Mouse (Mus musculus) cerebellum, adult 8-10 months (tissue): ENCODE measurements at regions not wholly inside any gene's neighbourhood (a gene's known extent, or its start where the extent isn't known, plus 50 kb on each side); places are given as distances from the start of the nearest gene placed in this dataset.
"Not testable (repeated sequence)": the region's sequence is repeated elsewhere in the genome, so short reads cannot be mapped to it uniquely, and the experiment has no call there.

Source experiments
- DNase-seq: peaks from one replicate; pipeline ENCODE4 v3.0.0; 2022

DNA sequence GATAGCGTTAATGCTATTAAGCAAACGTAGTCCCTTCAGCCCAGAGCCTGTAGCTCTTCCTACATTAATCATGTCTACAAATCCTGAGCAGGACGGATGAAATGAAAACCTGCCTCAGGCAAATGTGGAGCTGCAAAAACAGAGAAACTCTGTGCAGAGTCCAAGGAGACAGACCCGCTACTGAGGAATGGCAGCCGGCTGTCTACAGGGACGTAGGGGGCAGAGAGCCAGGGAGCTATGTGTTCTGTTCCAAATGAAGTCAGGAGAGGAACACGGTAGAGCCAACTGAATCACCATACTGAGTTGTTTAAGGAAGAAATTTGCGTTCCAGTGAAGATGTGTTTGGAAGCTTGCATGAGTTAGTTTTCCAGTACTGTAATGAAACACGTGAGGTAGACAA lies 217.3 kb downstream of the Matn1 start:
- peak; percentile 50 for DNase-seq

DNA sequence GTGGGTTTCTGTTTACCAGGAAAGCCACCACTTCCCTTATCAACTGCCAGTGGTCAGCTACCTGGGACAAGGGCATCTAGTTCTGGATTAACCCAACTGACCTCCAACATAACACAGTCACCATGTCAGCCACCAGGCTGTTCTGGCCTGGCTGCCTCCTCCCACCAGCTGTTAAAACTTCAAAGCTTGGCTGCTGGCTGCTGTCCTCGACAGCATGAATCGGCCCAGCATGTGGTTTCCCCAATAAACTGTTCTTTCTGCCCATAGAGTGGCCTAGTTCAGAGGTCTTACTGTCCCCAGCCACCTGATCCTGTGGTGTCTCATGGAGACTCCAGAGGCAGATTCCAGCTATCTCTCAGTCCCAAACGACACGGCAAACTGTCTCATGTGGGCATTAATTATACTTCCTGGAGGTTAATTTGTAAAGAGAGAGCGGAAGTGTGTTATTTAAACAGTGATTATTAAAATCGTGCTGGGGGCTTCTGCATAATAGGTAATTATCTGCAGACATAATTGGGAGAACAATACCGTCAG lies 219.7 kb downstream of the Matn1 start:
- no peak for DNase-seq

DNA sequence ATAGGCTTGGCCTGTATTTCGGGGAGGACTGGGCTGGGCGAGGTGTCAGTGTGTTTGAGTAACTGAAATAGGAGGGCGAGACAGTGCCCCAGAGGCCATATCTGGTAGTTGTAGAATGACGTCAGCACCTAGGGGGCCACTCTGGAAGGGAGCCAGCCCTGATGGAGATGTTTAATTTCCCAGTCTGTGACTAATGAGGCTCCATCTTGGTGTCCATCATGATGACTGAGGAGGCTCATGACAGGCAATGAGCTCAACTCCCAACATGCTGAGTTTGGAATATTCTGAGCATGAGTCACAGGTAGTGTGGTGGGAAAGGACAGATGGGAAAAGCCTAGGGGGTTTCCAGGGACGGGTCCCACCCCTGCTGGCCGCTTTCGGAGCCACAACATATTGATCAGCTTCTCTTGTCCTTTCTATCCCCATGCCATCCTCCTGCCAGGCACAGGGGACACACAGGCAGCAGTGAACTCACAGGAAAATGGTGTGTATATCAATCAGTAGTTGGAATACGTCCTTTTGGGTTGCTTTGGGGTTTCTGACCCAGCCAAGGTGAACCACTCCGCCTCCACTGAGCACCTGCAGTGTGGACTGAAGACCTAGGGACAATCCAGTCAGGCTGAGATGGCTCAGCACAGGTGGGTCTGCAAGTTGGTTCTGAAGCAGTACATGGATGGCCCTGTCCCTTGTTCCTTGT lies 222.5 kb downstream of the Matn1 start:
- no peak for DNase-seq

DNA sequence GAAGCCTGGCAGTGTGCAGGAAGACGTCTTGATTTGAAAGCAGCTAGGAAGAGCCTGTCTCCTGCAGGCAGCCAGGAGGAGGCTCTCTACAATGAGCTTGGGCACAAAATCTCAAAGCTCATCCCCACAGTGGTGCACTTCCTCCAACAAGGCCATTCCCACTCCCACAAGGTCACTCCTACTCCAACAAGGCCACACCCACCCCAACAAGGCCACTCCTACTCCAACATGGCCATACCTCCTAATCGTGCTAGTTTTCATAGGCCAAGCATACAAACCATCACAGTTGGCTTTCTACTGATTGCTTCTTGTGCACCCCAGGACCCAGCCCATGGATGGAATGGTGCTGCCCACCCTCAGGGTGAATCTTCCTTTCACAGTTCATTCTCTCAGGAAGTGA lies 223.7 kb downstream of the Matn1 start:
- no peak for DNase-seq

DNA sequence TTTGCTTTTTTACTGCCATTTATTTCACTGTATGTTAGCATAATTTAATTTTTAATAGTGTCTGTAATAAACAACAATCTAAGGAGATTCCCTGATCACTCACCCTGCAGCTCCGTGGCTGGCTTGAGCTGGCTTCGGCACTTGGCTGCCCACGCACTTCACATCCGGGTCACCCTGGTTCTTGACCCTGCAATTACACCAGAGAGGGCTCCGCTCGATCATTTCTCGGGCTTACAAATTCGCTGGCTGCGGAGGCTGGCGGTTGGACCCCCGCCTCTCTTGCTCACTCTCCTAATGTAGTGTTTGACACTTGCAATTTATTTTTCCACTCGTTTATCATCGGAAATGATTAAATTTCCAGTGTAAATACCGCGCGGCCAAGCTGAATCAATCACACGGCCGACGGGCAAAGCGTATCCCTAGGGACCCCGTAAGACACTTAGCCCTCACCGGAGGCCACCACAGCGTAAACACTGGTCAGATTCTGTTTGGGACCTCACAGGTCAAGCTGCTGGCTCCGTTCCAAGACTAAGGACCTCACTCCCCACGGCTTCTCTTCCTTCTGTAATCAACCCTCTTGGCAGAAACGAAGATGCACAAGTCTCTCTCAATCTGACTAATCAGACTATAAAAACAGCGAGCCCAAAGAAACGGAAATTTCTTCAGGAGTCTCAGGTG lies 229.7 kb downstream of the Matn1 start:
- no peak for DNase-seq

DNA sequence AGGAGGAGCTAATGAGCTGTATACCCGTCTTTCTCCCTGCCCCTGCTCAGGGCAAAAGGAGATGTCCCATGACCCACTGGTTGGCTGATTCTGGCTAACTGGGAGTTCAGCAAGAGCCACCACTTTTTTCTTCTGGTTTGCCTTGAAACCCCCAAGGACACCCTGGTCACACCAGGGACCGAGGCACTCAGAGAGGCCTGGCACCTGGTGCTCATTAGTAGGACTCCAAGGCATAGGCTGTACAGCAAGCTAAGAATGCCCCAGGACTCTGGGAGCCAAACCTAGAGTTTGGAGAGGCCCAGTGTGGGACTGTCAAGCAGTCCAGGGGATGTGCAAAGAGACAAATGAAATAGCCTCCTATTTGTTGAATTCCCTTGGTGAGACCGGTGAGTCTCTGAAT lies 232.5 kb downstream of the Matn1 start:
- DNase-seq, result no peak

DNA sequence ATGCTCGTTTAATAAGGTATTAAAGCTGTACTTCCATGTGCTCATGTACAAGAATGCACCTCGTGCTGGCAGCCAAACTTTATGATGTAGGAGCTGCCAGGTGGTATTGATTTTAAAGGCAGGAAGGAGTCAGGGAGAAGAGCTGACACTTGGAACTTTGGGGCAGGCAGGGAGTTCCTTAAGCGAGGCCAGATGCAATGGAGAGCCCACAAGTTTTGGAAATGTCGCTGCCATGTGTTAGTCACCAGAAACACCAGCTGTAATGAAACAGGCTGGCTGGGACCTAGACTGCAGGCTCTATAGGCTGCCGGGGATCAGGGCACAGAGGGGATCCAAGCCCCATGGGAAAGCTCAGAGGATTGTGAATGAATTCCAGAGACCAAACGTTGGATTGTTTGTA lies 233.7 kb downstream of the Matn1 start:
- no peak for DNase-seq

DNA sequence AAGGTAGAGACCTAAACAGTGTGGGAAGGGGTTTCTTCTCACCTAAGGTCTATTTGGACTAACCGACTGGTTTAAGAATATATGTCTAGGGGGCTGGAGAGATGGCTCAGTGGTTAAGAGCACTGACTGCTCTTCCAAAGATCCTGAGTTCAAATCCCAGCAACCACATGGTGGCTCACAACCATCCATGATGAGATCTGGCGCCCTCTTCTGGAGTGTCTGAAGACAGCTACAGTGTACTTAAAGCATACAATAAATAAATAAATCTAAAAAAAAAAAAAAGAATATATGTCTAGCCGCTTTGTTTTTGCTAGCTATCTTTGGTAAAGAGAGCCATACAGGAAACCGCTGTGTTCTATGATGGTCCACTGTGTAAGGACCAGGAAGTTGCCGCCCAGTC lies 234.5 kb downstream of the Matn1 start:
- not testable (repeated sequence) for DNase-seq

DNA sequence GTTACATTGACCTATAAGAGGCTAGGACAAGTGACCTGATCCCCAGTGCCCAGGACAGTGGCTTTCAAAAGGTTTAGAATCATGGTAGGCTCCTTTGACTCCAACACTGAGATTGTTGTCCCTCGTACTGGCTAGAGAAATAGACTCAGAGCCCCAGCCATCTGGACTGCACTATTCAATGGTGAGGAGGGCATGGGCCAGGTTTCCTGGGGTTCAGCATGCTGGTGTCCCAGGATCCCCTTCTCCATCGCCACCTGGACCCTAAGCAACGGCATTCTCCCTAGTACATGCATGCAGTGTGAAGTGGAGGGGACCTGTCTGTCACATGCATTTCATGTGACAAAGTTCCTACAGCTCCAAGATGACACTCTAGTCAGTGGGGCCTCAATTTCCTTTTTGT lies 243.9 kb downstream of the Matn1 start:
- no peak for DNase-seq

DNA sequence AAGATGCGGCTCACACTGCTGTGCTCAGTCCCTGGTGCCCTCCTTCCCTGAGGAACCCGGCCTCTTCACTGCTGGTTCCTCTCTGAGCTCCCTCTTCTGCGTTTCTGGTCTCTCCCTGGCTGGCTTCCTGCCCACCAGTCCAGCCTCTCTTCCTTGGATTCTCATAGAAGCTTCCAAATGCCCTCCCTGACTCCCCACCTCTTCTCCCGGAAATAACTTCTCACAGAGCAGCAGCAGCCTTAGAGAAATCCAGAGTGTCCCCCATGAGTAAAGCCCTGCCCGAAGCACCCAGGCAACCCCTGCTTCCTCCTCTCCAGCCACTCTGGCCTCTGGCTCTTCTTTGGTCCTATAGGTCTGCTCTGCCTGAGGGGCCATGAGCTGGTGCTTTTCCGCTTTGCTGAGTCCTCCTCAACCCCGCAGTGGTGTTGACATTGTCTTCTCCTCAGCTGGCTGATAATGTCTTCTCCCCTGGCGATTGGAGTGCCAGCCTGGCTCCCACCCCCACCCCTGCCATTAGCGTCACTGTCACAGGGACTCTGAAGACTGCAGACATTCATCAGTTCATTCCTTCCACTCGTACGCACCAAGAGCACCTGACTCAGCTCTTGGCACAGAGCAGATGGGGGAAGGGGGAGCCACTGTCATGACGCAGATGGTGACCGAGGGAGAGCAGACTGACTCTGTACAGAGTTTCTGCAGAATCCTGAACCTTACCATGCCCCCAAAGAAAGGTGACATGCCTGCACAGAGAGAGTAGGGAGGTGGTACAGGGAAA lies 247.1 kb downstream of the Matn1 start:
- peak; percentile 60 for DNase-seq

DNA sequence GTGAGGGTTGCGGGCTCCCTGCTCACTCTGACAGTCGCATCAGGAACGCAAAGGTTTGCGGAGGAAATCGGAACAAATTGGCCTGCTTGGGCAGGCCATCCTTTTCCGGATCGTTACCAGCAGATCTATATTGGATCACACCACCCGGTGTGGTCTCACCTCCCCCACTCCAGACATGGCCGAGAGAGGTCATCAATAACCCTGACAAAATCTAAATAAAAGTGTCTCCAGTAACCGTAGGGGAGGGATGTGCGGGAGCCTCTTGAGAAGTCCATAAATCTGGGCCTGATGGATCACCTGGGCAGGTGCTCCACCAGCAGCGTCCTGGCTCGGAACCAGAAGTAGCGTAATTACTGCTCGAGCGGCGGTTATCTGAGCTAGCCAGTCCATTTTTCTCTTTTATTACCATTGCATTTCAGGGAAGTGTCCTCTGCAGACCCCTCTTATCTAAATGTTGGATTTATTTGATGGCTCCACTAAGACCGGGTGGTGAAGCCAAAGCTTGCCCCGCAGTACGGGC lies 249.8 kb downstream of the Matn1 start:
- no peak for DNase-seq

DNA sequence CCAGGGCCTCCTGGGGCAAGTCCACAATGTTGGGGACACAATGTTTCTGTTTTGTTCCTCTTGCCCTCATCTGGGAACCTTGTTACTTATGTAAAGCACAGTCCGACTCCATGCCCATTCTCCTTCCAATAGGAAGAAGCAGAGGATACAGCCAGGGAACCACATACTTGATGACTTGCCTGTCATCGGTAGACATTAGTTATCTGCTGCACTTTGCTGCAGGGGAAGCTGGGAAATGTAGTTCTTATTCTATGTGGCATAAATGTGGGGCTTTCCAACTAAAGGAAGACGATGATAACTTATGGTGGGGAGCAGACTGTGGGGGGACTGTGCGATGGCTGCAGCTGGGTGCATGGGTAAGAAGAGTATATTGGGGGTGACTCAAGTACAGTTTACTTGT lies 252.0 kb downstream of the Matn1 start:
- DNase-seq, result no peak

DNA sequence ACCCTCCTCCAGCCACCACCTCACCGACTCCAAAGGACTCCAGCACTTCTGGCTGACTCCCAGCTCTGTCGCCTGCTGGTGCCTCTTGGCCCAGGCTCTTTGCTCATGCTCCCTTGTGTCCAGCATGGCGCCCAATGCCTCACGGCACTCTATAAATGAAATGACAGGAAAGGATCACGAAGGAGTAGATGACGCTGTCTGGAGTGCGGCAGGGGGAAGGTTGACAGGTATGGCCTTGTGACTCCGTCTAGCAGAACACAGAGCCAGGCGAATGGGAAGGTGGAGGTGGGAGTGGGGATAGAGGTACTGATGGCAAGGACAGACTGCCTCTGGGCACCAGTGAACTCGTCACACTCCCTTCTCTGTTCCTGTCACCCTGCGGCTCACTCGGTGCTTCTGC lies 259.5 kb downstream of the Matn1 start:
- DNase-seq, result no peak

DNA sequence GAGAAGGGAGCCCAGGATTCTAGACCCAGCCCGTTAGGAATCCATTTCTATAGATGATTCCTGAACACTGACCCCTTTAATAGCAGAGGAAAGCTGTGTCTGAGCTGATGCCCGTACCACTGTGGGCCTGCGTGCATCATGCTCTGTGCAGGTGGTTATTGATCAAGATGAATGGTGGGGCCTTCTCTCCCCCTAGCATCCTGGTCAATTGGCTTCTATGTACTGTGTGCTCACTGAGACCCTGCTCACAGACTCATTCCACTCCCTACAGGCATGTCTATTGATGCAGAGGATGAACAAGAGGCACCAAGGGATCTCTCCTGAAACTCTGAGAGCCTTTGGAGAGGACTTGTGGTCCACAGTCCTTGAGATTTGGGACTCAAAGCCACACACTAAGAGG lies 260.5 kb downstream of the Matn1 start:
- DNase-seq, result no peak

DNA sequence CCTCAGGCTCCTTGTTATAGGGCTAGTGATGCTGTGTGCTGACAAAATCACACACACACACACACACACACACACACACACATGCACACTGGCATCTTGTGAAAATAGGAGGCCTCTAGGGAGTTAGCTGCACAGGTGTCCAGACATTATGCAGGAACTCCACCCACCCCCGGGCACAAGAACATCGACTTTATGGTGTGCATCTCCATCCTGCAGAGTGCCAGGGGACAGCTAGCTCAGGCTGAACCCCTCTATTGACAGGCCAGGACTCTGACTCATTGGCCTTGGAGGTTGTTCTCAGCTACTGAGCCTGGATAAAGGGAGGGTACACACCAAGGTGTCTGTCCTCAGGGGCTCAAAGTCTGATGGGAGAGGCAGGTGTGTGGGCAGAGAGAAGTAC lies 260.9 kb downstream of the Matn1 start:
- DNase-seq, result peak; percentile 51

DNA sequence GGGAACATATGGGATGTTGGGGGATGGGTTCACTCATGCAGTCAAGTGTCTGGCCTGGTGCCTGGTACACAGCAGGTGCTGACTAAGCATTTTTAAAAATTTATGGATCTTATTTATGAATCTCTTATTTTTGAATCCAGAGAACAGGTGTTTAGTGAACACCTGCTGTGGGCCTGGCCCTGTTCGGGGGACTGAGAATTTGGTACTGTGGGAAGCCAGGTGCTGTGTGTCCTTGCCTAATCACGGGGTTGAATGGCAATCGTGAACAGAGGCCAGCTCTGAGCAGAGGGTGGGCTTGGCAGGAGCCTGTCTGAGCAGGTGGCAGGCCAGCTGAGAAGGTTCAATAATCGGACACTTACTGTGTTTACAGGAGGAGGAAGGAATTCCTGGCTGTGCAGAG lies 261.5 kb downstream of the Matn1 start:
- DNase-seq, result peak; percentile 97

DNA sequence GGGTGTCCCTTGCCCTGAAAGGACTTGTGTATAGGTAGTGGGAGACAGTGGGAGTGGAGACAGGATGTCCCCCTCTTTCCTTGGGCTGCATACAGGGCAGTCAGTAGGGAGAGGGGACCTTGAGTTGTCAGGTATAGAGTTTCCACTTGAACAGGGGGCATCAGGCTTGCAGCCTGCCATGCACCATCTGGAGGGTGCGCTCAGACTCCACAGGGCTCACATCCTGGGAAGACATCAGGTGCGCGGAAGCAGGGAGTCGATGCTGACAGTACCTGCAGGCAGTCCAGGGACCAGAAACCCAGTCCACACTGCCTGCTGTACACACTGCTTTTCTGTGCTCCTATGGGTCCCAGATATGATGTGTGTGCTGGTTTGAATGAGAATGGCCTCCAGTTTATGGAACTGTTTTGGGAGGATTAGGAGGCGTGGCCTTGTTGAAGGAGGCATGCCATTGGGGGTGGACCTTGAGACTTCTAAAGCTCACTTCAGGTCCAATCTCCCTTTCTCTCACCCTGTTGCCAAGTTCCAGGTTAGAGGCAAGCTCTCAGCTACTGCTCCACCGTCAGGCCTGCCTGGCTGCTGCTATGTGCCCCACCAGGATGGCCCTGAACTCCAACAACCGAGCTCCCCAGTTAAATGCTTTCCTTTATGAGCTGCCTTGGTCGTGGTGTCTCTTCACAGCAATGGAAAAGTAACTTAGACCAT lies 262.1 kb downstream of the Matn1 start:
- no peak for DNase-seq

DNA sequence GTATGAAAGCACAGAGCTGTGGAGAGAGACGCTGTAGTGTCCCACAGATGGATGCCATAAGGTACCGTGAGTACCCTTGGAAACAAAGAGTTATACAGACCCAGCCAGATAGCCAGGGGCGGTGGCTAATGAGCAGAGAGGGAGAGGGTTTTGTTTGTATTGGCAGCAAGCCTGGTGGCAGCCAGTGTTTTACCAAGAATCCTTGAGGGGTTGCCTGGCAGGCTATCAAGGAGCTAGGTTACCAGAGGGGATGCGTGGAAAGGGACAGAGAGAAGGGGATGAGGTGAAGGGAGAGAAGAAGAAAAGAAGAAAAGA lies 262.7 kb downstream of the Matn1 start:
- DNase-seq, result no peak

DNA sequence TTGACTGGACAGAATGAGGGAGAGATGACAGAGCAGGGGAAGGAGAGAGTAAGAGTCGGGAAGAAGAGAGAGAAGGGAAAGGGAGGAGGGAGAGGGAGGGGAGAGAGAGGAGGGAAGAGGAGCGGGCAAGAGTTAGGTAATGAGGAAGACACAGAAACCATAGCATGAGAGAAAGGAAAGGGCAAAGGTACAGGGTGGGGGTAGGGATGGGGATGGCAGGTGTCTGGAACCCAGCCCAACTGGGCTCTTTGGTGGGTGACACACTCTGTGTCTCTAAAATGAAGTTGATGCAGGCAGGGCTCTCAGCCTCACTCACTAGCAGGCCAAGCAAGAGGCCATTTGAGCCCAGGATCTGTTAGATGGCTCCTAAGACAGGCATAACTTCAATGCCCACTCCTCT lies 263.1 kb downstream of the Matn1 start:
- DNase-seq, result peak; percentile 7

DNA sequence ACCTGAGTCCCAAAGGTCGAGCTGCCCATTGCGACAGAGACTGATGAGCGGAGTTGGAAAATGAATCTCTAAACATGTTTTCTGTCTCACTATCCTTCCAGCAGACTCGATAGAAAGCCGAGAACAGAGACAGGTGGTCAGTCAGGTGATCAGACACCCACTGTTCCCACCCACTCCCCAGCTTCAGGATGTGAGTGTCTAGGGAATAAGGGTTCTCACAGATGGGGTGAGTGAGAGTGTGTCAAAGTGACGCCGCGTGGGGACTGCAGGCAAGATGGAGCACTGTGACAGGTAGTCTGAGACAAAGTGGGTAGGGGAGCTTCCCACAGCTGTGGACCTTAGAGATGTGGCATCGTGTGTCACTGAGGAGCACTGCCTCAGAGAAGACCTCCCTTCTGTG lies 264.0 kb downstream of the Matn1 start:
- DNase-seq, result peak; percentile 21

DNA sequence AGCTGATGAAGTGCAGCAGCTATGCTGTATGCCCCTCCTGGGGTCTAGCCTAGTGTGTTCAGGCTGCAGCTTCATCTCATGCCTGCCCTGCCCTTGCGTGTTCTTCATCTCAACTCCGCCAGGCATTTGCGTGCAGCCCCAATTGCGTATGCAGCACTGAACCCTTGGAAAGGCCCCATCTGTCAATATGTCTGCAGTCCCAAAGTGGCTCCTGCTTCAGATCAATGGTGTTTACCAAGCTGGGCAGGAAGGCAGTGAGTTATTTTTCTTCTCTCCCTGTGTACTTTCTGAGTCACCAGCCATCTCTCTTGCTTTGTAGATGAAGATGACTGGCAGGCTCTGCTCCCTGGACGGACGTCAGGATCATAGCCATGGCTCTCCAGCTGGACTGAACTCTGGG lies 264.5 kb downstream of the Matn1 start:
- peak; percentile 16 for DNase-seq

DNA sequence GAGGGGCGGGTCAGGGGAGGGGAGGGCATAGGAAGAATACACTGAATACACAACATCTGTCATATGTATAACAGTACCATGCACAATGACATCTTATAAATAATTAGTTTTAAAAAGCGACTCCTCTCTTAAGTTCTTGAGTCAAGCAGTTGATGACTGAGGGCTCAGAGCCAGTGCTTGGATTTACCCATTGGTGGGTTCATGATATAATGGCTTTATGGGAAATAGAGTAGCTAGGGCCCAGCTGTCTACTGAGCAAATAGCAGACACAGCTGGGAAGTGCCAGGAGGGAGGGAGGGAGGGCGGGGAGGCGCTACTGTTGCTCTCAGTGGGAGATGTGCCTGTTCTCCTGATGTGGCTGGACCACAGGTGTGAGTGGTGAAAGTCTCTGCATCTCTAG lies 268.5 kb downstream of the Matn1 start:
- DNase-seq, result no peak

DNA sequence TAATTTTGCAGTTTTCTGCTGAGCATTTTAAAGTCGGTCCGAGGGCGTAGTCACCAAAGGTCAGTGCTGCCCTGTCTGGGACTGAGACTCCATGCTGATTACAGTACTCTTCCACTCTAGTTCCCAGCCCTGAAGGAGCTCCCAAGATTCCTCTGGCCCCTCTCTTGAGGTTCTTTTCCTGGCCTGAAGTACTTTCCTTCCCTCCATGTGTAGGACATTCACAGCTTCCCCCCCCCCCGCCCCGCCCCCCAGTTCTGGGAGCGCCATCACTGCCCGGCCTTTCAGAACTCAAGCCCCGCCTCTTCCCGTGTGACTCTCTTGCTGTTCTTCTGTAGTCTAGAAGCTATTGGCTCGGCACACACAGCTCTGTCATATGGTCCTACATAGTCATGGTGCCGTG lies 271.5 kb downstream of the Matn1 start:
- no peak for DNase-seq
